Mouse (Mus musculus): Measurements from ENCODE around the gene Sptssb. TPM values are rescaled to one million over a fixed set of nuclear protein-coding genes. Genes with fewer than 3 reads are reported as not detected.

Sptssb gene
- polyA plus RNA-seq, 1 experiment = not detected

DNA sequence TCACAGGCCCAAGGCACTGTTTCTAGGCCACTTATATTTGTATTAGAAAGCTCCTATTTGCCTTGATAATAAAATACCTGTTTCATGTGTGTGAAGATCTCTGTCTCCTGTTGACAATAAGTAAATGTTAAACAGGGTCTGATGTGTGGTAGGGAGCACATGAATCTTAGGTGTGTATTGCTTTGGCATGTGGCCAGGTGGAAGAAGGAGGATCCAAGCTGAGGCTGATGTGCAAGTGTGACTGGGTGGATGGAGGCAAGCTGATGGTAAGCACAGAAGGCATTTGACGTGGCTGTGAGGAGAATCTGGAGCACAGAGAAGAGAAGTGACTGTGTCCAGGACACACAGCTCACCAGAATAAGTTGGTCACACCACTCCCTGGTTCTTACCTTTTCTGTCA, 60.6 kb downstream of the Sptssb start:
- H3K4me3 ChIP-seq (ENCODE audit: insufficient read depth, poor library complexity, severe bottlenecking) = no peak overlapping the region
- no peaks in the 10 kb centered on the region for H3K79me3 ChIP-seq (ENCODE audit: low read depth)
- no peaks in the 10 kb centered on the region for H3K36me3 ChIP-seq (ENCODE audit: control insufficient read depth, insufficient read depth)
- H3K27me3 ChIP-seq (ENCODE audit: control insufficient read depth, insufficient read depth, insufficient read length) = peaks cover 4% of the 10 kb centered on the region
- H3ac ChIP-seq (ENCODE audit: control insufficient read depth, insufficient read length, low read depth) = no peak overlapping the region
- no peaks in the 10 kb centered on the region for H3K79me2 ChIP-seq (ENCODE audit: control insufficient read depth, insufficient read depth)
- TF ChIP-seq FOSL1 (IDR thresholded peaks at IDR 0.05; ENCODE audit: insufficient read depth, low read length, poor library complexity, severe bottlenecking) (no peak), USF1 (IDR thresholded peaks at IDR 0.05; ENCODE audit: low read depth) (no peak), CTCF (IDR thresholded peaks at IDR 0.05; ENCODE audit: control insufficient read depth, insufficient read depth, insufficient read length) (no peak), MYOG (IDR thresholded peaks at IDR 0.05; ENCODE audit: control insufficient read depth, extremely low read depth, insufficient read length) (no peak), CEBPB (IDR thresholded peaks at IDR 0.05; ENCODE audit: low read depth) (no peak), MAX (IDR thresholded peaks at IDR 0.05) (no peak), MYOD1 (IDR thresholded peaks at IDR 0.05; ENCODE audit: control insufficient read depth, insufficient read length, low read depth) (no peak)

- Histone ChIP-seq H3K4me3 (ENCODE audit: insufficient read depth, poor library complexity, severe bottlenecking) (no peak overlapping the region), H3K36me3 (ENCODE audit: control insufficient read depth, insufficient read depth) (no peaks in the 10 kb centered on the region), H3ac (ENCODE audit: control insufficient read depth, insufficient read length, low read depth) (no peak overlapping the region), H3K79me2 (ENCODE audit: control insufficient read depth, insufficient read depth) (no peaks in the 10 kb centered on the region), H3K27me3 (ENCODE audit: control insufficient read depth, insufficient read depth, insufficient read length) (peaks cover 4% of the 10 kb centered on the region), H3K79me3 (ENCODE audit: low read depth) (no peaks in the 10 kb centered on the region)
- TF ChIP-seq CEBPB (IDR thresholded peaks at IDR 0.05; ENCODE audit: low read depth) (no peak), FOSL1 (IDR thresholded peaks at IDR 0.05; ENCODE audit: insufficient read depth, low read length, poor library complexity, severe bottlenecking) (no peak), MAX (IDR thresholded peaks at IDR 0.05) (no peak), MYOG (IDR thresholded peaks at IDR 0.05; ENCODE audit: control insufficient read depth, extremely low read depth, insufficient read length) (no peak), CTCF (IDR thresholded peaks at IDR 0.05; ENCODE audit: control insufficient read depth, insufficient read depth, insufficient read length) (no peak), MYOD1 (IDR thresholded peaks at IDR 0.05; ENCODE audit: control insufficient read depth, insufficient read length, low read depth) (no peak), USF1 (IDR thresholded peaks at IDR 0.05; ENCODE audit: low read depth) (no peak)
Measured at GRCm38 (mm10) chr3:69797969-69798368, 61.8 kb downstream of the Sptssb start.

- no peak overlapping the region for H3K4me3 ChIP-seq (ENCODE audit: insufficient read depth, poor library complexity, severe bottlenecking)
Measured at GRCm38 (mm10) chr3:69797533-69797932, 62.2 kb downstream of the Sptssb start.

DNA sequence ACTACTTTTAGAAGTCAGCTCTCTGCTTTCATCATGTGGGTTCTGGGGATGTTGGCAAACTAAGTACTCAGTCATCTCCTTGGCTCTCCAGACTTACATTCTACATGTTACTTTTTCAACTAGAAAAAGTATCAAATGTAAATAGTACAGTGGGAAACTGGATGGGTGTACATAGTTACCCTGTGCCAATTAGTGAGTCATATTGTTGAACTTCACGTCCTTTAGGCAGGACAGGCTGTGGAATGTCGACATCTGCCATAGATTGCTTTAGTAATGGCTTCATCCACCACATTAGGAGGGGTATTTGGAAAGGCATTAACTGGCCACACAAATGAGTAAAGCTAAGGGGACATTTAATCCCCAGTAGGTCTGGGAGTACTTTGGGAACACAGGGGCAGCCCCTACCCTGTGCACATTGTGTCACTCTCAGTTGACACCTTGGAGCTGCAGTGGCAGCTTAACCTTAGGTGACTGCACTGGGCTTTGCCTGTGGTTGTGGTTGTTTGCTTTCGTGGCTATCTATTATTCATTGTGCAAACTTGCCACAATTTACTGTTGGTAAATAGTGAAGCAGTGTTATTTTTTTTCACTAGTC, 66.8 kb downstream of the Sptssb start:
- no peak overlapping the region for H3ac ChIP-seq (ENCODE audit: control insufficient read depth, insufficient read length, low read depth)
- H3K36me3 ChIP-seq (ENCODE audit: control insufficient read depth, insufficient read depth) = no peaks in the 10 kb centered on the region
- no peak for TF ChIP-seq MYOG (IDR thresholded peaks at IDR 0.05; ENCODE audit: control insufficient read depth, extremely low read depth, insufficient read length)
- TF ChIP-seq FOSL1 (IDR thresholded peaks at IDR 0.05; ENCODE audit: insufficient read depth, low read length, poor library complexity, severe bottlenecking) = no peak
- no peak for TF ChIP-seq CTCF (IDR thresholded peaks at IDR 0.05; ENCODE audit: control insufficient read depth, insufficient read depth, insufficient read length)
- TF ChIP-seq USF1 (IDR thresholded peaks at IDR 0.05; ENCODE audit: low read depth) = no peak
- no peak for TF ChIP-seq MAX (IDR thresholded peaks at IDR 0.05)
- TF ChIP-seq MYOD1 (IDR thresholded peaks at IDR 0.05; ENCODE audit: control insufficient read depth, insufficient read length, low read depth) = no peak
- TF ChIP-seq CEBPB (IDR thresholded peaks at IDR 0.05; ENCODE audit: low read depth) = no peak

More at GRCm38 (mm10) chr3:69797533-69797932, 62.2 kb downstream of the Sptssb start:
- Histone ChIP-seq H3ac (ENCODE audit: control insufficient read depth, insufficient read length, low read depth) (no peak overlapping the region), H3K27me3 (ENCODE audit: control insufficient read depth, insufficient read depth, insufficient read length) (peaks cover 4% of the 10 kb centered on the region), H3K79me2 (ENCODE audit: control insufficient read depth, insufficient read depth) (no peaks in the 10 kb centered on the region), H3K36me3 (ENCODE audit: control insufficient read depth, insufficient read depth) (no peaks in the 10 kb centered on the region), H3K79me3 (ENCODE audit: low read depth) (no peaks in the 10 kb centered on the region)
- no peak for TF ChIP-seq USF1 (IDR thresholded peaks at IDR 0.05; ENCODE audit: low read depth)
- TF ChIP-seq CEBPB (IDR thresholded peaks at IDR 0.05; ENCODE audit: low read depth) = no peak
- no peak for TF ChIP-seq FOSL1 (IDR thresholded peaks at IDR 0.05; ENCODE audit: insufficient read depth, low read length, poor library complexity, severe bottlenecking)
- no peak for TF ChIP-seq MAX (IDR thresholded peaks at IDR 0.05)
- TF ChIP-seq CTCF (IDR thresholded peaks at IDR 0.05; ENCODE audit: control insufficient read depth, insufficient read depth, insufficient read length) = no peak
- TF ChIP-seq MYOD1 (IDR thresholded peaks at IDR 0.05; ENCODE audit: control insufficient read depth, insufficient read length, low read depth) = no peak

GRCm38 (mm10) chr3:69779246-69779796, 80.4 kb downstream of the Sptssb start:
- Histone ChIP-seq H3K36me3 (ENCODE audit: control insufficient read depth, insufficient read depth) (no peaks in the 10 kb centered on the region), H3K27me3 (ENCODE audit: control insufficient read depth, insufficient read depth, insufficient read length) (no peaks in the 10 kb centered on the region), H3K4me3 (ENCODE audit: insufficient read depth, poor library complexity, severe bottlenecking) (no peak overlapping the region), H3K79me3 (ENCODE audit: low read depth) (no peaks in the 10 kb centered on the region), H3ac (ENCODE audit: control insufficient read depth, insufficient read length, low read depth) (no peak overlapping the region), H3K79me2 (ENCODE audit: control insufficient read depth, insufficient read depth) (no peaks in the 10 kb centered on the region)
- TF ChIP-seq CTCF (IDR thresholded peaks at IDR 0.05; ENCODE audit: control insufficient read depth, insufficient read depth, insufficient read length) (no peak), CEBPB (IDR thresholded peaks at IDR 0.05; ENCODE audit: low read depth) (no peak), MYOG (IDR thresholded peaks at IDR 0.05; ENCODE audit: control insufficient read depth, extremely low read depth, insufficient read length) (no peak), FOSL1 (IDR thresholded peaks at IDR 0.05; ENCODE audit: insufficient read depth, low read length, poor library complexity, severe bottlenecking) (no peak)

More for the DNA sequence above, 66.8 kb downstream of the Sptssb start:
- Histone ChIP-seq H3K79me2 (ENCODE audit: control insufficient read depth, insufficient read depth) (no peaks in the 10 kb centered on the region), H3K79me3 (ENCODE audit: low read depth) (no peaks in the 10 kb centered on the region), H3K4me3 (ENCODE audit: insufficient read depth, poor library complexity, severe bottlenecking) (no peak overlapping the region), H3K27me3 (ENCODE audit: control insufficient read depth, insufficient read depth, insufficient read length) (no peaks in the 10 kb centered on the region)
